Mouse (Mus musculus) layer of hippocampus, postnatal 36 days (tissue): ENCODE results near the gene Zpbp. TPM values are rescaled to one million over a fixed set of nuclear protein-coding genes. Genes with fewer than 3 reads are reported as not detected.

Source experiments
- DNase-seq, 2 experiments: peaks; one replicate each; pipeline ENCODE4 v3.0.0; 2022
- total RNA-seq, 2 experiments: library from RNA; stranded (reverse); gene quantifications; 2 replicates each; pipeline ENCODE4 v1.2.3; 2021

The Zpbp gene
- total RNA-seq = under 1 TPM; 0.58 to 0.72 TPM

GRCm38 (mm10) chr11:11461635-11462560 lies at the start of gene Zpbp, which contains the start of gene Spata48:
Gene Zpbp (minus strand): TSS chr11:11462408.
Gene Spata48 (plus strand): TSS chr11:11462094.
- peak; percentile 83 to 85 for DNase-seq

- DNase-seq = no peak
Measured at GRCm38 (mm10) chr11:11509413-11509812, 47.2 kb upstream of the Zpbp start.

GRCm38 (mm10) chr11:11506187-11506586 lies 44.0 kb upstream of the Zpbp start:
- DNase-seq = no peak

GRCm38 (mm10) chr11:11499944-11500343 lies 37.7 kb upstream of the Zpbp start:
- peak in 1 of 2 experiments; percentile 4 for DNase-seq

- DNase-seq = no peak
Measured at GRCm38 (mm10) chr11:11495697-11496096, 33.5 kb upstream of the Zpbp start.

- no peak for DNase-seq
Measured at GRCm38 (mm10) chr11:11492044-11492443, 29.8 kb upstream of the Zpbp start.

GRCm38 (mm10) chr11:11484378-11484777 lies 22.2 kb upstream of the Zpbp start:
- no peak for DNase-seq

GRCm38 (mm10) chr11:11468924-11469323 lies 6.7 kb upstream of the Zpbp start:
- DNase-seq = no peak

- no peak for DNase-seq
Measured at GRCm38 (mm10) chr11:11462561-11462890, 318 bp upstream of the Zpbp start.

GRCm38 (mm10) chr11:11455037-11455436 lies 7.2 kb downstream of the Zpbp start:
- no peak for DNase-seq

- no peak for DNase-seq
Measured at GRCm38 (mm10) chr11:11417356-11417755, 44.9 kb downstream of the Zpbp start.

- DNase-seq = no peak
Measured at GRCm38 (mm10) chr11:11414188-11414587, 48.0 kb downstream of the Zpbp start.

- no peak for DNase-seq
Measured at GRCm38 (mm10) chr11:11394686-11395085, 67.5 kb downstream of the Zpbp start.

GRCm38 (mm10) chr11:11393164-11393563 lies 69.0 kb downstream of the Zpbp start:
- DNase-seq = no peak

GRCm38 (mm10) chr11:11371305-11371704 lies 90.9 kb downstream of the Zpbp start:
- no peak for DNase-seq

GRCm38 (mm10) chr11:11283512-11283911 lies 178.7 kb downstream of the Zpbp start:
- no peak for DNase-seq

GRCm38 (mm10) chr11:11280128-11280527 lies 182.1 kb downstream of the Zpbp start:
- no peak for DNase-seq

- DNase-seq = peak in 1 of 2 experiments; percentile 7
Measured at GRCm38 (mm10) chr11:11257348-11257747, 204.9 kb downstream of the Zpbp start.

GRCm38 (mm10) chr11:11242694-11243377 lies 219.4 kb downstream of the Zpbp start:
- no peak for DNase-seq

GRCm38 (mm10) chr11:11239346-11239745 lies 222.9 kb downstream of the Zpbp start:
- DNase-seq = no peak
